Mouse (Mus musculus) cerebellum, adult 2 months (tissue): ENCODE results near the gene 6430571L13Rik.

Experiments used
- CTCF ChIP-seq: fragments of 200-500 bp; IDR thresholded peaks from 2 replicates; pipeline ENCODE4 v1.5.1; 2011; ENCODE audit warnings: low read depth, mild to moderate bottlenecking, control low read depth, low read length, moderate library complexity, borderline replicate concordance; ENCODE audit not compliant: insufficient read depth
- POLR2A ChIP-seq: fragments of 200-500 bp; IDR thresholded peaks from 2 replicates; pipeline ENCODE4 v1.6.1; 2011; ENCODE audit warnings: low read length, control low read depth, borderline replicate concordance; ENCODE audit not compliant: insufficient read depth

- TF ChIP-seq CTCF (no peak), POLR2A (no peak)
Measured at GRCm38 (mm10) chr9:107297059-107297458, 43.3 kb upstream of the 6430571L13Rik start.
